Mouse (Mus musculus) splenic B cell, adult 2 months (primary cell): ENCODE results near the gene Gm42791.

Experiments
- DNase-seq: peaks from one replicate; pipeline ENCODE4 v3.0.0-alpha.2; 2011; ENCODE audit warnings: low read depth, low spot score
- H3K27me3 ChIP-seq: 2 replicates; pipeline ENCODE4 v1.6.1; 2012; ENCODE audit warnings: mild to moderate bottlenecking, low read length, moderate library complexity, mixed read lengths; ENCODE audit not compliant: control insufficient read depth, poor library complexity, insufficient read depth, severe bottlenecking
- H3K36me3 ChIP-seq: 2 replicates; pipeline ENCODE4 v1.6.1; 2012; ENCODE audit warnings: mild to moderate bottlenecking, low read length, moderate library complexity, mixed read lengths; ENCODE audit not compliant: control insufficient read depth, poor library complexity, insufficient read depth, severe bottlenecking

The Gm42791 gene

DNA sequence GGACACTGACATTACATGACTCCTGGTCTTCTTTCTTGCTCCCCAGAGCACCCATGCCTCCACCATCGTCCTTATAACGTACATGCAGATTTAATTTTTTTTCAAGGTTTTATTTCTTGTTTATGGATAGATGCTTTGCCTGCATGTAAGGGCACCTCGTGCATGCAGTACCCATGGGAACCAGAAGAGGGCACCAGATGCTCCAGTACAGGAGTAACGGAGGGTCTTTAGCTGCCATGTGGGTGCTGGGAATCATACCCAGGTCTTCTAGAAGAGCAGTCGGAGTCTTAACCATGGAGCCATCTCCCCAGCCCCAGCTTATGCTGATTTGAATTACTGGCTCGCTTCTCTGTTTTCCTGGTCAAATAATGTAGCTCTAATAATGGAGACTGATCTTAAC, 52.6 kb downstream of the Gm42791 start:
- no peaks in the 10 kb centered on the region for H3K36me3 ChIP-seq
- peak; percentile 50 for DNase-seq
- H3K27me3 ChIP-seq, result no peaks in the 10 kb centered on the region

DNA sequence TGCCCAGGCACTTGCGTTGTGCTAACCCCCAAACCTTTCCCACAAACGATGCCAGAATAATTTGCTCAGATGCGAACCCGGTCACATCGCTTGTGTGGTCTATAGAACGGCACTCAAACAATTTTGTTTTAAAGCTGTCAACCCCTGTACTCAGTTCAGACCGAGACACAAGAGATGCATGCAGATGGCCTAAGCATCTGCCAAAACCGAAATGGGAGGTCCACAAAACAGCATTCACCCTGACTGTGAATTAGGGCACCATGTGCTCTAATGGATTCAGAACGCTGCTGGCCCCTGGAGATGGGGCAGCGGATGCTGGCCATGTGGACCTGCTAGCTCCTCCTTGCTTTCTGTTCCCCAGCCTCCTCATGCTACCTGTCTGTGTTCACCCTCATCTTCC, 53.1 kb downstream of the Gm42791 start:
- Histone ChIP-seq H3K36me3 (no peaks in the 10 kb centered on the region), H3K27me3 (no peaks in the 10 kb centered on the region)
- no peak for DNase-seq

DNA sequence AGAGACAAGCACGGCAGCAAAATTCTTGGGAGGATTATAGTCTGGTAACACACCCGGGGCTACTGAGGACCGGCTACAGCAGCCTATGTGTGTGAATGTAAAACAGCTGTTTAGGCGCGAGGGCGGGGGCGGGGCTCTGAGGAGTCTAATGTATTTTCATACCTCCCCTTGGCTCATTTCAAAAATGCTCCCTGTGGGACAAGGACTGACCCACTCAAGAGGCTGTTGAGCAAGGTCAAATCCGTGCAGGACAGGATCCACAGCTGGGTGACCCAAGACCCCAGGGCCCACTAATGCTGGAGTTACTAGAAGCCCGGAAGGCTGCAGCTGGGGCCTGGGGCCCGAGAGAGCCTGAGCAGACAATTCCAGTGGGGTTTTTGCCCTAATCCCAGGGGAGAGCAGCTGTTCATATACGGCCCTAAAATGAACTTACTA, 55.0 kb downstream of the Gm42791 start:
- H3K36me3 ChIP-seq, result no peaks in the 10 kb centered on the region
- no peak for DNase-seq

DNA sequence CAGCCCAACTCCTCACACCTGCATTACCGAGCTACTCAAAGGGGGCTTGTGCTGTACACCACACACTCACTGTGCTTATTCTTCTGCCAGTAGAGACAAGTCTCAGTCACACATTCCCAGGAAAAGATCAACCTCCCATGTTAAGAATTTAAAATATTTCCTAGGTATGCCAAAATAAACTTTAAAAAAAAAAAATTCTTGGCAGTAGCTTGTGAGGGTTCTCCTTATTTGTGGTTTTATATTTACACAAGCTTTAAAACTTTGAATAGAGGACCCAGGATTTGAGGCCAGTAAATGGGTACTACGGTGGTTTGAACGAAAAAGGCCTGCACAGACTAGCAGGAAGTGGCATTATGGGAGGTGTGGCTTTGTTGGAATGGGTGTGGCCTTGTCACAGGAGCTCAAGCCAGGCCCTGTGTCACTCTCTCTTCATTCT, 58.4 kb downstream of the Gm42791 start:
- no peak for DNase-seq

More for the DNA sequence above, 55.0 kb downstream of the Gm42791 start:
- H3K27me3 ChIP-seq, result no peaks in the 10 kb centered on the region

DNA sequence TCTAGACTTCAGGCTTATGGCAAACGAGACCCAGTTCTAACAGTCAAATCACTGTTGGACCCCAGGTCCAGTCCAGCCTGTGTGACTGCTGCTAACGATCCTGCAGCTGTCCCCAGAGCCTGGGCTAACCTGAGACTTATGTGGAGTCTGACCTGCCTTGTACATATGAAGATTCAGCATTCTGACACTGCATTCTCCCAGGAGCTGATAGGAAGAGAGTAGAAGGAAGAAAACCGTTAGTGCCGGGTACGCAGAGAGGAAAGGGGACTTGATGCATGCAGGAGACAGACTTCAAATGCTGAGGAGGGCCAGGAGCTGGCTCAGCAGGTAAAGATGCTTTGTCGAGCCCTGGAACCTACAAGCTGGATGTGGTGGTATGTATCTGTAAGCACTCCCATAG, 59.1 kb downstream of the Gm42791 start:
- Histone ChIP-seq H3K27me3 (no peaks in the 10 kb centered on the region), H3K36me3 (no peaks in the 10 kb centered on the region)
- no peak for DNase-seq

More for the DNA sequence above, 58.4 kb downstream of the Gm42791 start:
- Histone ChIP-seq H3K27me3 (no peaks in the 10 kb centered on the region), H3K36me3 (no peaks in the 10 kb centered on the region)

DNA sequence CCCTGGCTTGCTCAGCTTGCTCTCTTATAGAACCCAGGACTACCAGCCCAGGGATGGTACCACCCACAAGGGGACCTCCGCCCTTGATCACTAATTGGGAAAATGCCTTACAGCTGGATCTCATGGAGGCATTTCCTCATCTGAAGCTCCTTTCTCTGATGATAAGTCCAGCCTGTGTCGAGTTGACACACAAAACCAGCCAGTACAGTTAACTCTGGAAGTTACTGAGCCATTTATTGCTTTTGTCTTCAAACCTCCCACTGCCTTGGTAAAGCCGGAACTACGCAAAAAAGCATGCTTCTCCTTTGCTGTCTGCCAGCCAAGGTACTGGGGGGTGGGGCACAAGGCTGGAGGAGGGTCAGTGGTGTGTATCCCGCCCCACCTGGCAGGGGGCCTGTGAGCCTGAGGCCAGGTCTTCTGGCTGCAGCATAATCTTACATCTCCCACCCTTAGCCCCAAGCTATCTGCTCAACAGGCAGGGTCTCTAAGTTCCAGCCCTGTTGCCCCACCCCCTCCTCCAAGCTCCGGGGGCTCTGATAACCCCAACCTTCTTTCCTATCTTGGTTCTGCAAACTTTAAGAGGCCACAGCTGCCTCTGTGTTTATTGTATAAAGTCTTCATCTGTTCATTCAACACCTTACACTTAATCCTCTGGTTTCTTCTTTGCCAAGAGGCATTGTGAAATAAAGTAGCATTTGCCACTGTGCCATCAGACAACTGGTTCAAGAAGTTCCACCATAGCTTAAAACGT, 59.7 kb downstream of the Gm42791 start:
- no peak for DNase-seq
- Histone ChIP-seq H3K27me3 (no peaks in the 10 kb centered on the region), H3K36me3 (no peaks in the 10 kb centered on the region)

DNA sequence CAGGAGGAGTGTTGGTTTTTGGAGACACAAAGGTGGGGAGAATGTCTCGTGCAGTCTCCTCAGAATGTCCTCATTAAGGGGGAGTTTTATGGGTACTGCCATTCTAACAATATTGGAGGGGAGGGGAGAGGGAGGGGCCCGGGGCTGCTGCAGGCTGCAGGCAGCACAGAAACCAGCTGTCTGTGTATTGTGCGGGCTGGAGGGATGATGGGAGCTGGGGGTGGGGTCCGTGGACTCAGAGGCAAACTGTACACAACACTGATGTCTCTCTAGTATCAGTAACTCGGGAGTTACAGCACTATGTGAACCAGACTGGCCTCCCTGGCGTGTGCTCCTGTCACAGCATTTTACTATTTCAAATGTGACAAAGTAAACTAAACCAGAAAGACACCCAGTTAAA, 60.5 kb downstream of the Gm42791 start:
- no peaks in the 10 kb centered on the region for H3K27me3 ChIP-seq
- DNase-seq, result no peak
- no peaks in the 10 kb centered on the region for H3K36me3 ChIP-seq

DNA sequence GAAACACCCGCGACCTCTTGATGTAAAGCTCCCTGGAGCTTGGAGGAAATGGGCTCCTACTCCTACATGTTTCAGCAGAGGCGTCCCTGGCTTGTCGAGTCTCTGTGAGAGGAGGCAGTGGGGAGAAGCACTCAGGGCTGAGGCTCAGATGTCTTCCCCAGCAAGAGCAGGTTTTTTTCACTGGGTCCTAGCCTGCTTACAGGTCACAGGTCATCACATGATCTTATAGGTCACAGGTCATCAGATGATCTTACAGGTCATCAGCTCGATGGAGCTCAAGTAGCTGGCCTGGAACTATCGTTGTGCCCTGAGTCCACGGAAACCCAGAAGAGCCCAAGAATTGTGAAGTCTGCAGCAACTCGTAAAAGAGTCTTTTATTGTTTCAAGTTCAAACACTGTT, 61.2 kb downstream of the Gm42791 start:
- H3K27me3 ChIP-seq, result no peaks in the 10 kb centered on the region
- no peaks in the 10 kb centered on the region for H3K36me3 ChIP-seq
- no peak for DNase-seq

DNA sequence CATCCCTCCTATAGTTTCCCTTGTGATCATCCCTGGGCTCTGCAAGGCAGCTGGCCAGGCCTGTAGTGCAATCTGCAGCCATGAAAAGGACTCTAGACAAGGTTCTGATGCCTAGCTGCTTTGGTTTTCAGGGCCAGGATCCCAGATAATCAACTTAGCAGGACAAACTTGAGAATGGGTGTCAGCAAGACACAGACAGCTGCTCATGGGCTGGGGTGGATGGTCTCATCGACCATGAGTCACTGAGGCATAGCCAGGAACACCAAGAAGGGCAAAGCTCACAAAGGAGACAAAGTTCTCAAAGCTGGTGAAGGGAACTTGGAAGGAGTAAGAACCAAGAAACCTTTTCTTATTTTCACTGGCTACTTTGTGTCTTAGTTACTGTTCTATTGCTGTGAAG, 63.6 kb downstream of the Gm42791 start:
- no peak for DNase-seq
- no peaks in the 10 kb centered on the region for H3K27me3 ChIP-seq

DNA sequence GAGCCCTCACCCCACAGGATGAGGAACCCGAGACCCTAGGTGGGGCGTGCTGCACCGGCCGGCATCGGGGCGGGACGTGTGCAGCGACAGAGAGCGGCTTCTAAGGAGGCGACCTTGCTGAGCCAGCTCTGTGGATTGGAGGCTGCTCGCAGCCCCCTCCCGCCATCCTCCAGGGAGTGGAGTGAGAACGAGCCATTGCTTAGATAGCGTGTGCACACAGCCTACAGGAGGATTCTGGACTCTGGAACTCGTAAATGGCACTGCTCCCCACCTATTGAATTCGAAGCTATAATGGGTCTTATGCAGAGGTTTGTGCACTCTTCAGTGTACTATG, 65.9 kb downstream of the Gm42791 start, which contains the start of gene Katnal1:
Gene Katnal1 (minus strand): TSS at position 205 of the 334 bp plus-strand sequence.
- no peaks in the 10 kb centered on the region for H3K36me3 ChIP-seq
- DNase-seq, result no peak
- no peaks in the 10 kb centered on the region for H3K27me3 ChIP-seq

More for the DNA sequence above, 63.6 kb downstream of the Gm42791 start:
- no peaks in the 10 kb centered on the region for H3K36me3 ChIP-seq

DNA sequence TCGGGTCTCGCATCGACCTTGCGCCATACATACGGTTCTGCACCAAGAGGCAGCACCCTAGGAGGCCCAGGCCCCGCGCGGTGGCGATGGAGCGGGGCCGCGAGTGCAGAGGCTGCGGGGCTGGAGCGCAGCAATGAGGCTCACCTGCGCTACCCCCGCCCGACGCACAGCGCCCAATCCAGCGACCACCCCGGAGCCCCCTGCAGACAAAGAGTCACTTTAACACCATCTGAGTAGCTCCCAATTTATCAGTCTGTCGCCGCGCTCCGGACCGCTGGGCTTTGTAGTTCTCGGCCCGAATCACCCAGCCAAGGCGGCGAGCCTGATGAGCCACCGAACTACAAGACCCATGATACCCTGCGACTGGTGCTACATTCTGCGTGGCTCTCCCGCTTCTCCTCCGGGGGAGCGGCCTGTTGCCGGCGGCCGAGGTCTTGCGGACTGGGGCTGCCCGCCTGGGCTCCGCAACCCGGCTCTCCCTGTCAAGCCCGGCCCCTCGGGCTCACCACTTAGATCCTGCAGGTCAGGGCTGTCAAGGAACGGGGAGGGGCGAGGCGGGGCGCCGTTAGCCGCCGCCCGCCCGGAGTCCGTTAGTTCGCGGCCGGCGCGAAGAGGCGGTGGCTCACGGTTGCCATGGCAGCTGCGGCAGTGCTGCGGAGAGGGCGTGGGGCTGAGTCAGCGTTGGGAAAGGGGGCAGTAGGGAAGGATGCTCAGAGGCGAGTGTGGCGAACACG, 66.4 kb downstream of the Gm42791 start:
- Histone ChIP-seq H3K36me3 (no peaks in the 10 kb centered on the region), H3K27me3 (no peaks in the 10 kb centered on the region)
- DNase-seq, result peak; percentile 92

DNA sequence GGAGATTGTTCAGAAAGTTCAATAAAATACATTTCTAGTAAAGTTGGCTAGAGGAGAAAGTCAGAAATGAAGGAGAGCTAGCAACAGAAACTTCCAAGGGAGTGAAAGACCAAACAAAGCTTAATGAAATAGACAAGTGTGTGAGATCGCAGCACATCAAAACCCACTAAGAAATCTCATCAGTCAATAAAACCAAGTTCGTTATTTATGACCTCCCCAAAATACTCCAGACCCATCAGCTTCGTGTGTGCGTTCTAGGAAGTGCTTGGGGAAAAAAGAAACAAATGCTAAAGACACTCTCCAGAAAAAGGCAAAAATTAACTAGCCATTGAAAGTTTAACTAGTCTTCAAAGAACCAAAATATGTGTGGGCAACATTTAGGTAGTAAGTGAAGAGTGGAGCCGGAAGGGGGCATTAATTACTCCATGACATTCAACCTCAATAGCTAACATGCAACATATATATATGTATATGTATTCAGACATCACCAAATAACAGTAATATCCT, 67.2 kb downstream of the Gm42791 start:
- no peak for DNase-seq
- Histone ChIP-seq H3K27me3 (no peaks in the 10 kb centered on the region), H3K36me3 (no peaks in the 10 kb centered on the region)

DNA sequence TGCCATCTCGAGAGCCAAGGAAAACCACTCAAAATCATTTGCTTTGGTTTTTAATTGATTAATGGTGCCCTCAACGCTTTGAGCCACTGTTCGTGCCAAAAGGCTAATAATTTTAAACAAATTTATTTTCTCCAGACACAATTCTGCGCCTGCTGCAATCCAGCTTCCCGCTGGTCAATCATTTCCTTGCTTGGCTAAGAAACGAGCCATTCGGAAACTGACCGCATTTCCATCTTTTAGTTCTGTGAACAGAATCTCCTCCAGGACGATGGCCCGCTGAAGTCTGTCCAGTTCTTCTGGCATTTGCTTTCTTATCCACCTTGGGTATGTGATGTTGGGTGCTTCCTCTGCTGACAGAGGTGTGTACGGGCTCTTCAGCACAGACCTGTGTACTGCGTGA, 70.4 kb downstream of the Gm42791 start:
- DNase-seq, result no peak
- Histone ChIP-seq H3K36me3 (no peaks in the 10 kb centered on the region), H3K27me3 (no peaks in the 10 kb centered on the region)

DNA sequence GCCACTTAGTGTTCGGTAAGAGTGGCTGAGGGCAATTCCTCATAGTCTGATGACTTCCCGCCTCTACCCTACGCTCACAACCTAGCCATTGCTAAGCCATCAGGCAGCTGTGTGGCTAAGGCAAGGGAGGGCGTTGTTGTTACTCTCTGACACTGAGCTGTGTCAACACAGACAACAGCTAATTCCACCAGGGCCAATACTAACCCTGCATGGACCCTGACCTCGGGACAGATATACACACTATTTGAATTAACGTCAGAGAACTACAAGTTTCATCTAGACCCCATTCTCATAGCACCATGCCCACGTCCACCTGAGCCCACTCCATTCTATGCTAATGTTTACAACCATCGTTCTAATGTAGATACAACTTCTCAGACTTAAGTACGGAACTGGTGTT, 70.9 kb downstream of the Gm42791 start:
- Histone ChIP-seq H3K27me3 (no peaks in the 10 kb centered on the region), H3K36me3 (0 out of 2 replicates have a peak, but pooled peaks cover 2% of the 10 kb centered on the region)
- DNase-seq, result no peak

DNA sequence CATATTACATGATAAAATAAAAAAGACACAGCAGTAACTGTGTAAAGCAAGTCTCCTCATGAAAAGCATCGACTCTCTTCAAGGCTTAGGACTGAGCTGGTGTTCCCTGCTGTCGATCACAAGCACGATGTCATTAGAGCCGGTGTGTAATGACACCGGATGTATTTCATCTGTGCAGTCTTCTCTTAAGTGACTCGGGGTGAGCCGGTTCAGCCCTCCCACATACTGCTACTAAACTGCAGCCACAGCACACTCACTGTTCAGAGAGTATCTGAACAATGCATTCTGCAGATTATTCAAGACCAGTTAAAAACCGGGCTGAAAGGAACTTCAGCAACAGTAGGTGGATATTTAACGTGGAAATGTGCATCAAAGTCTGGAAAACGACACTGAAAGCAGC, 71.5 kb downstream of the Gm42791 start:
- no peaks in the 10 kb centered on the region for H3K27me3 ChIP-seq
- DNase-seq, result no peak
- H3K36me3 ChIP-seq, result 0 out of 2 replicates have a peak, but pooled peaks cover 2% of the 10 kb centered on the region
